ENCODE assay signal across 28 mouse cellular contexts in the genomic region with DNA sequence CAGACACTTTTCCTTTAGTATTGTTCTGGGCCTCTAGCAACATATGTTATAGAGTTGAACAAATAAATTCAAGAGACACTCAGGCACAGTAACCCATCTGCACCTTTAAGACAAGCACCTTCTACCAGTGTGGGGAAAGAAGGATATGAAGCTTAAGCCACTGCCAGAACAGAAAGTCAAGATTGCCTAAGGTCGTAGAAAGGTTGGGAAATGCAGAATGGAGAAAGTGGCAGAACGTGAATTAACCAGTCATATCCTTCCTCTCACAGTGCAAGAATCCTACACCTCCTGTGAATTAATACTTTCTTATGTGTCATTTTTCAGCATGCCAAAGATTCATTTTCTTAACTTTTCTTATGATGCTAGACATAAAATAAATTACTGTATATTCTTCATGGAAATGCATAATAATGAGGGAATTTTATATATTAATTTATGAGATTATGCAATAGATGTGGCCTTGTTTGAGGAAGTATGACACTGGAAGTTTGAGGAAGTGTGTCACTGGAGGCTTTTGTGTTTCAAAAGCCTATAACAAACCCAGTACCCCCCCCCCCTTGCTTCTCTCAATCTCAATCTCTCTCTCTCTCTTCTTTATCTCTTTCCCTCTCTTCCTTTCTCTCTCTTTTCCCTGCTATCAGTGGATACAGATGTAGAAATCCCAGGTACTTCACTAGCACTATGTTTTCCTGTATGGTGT.
A peak's percentile ranks its signal among the peaks of the same experiment; 100 is the strongest.
DNase-seq lines count a peak whose midpoint lies in the region; ATAC-seq and TF ChIP-seq lines count a peak whose summit lies in the region.
"Had no signal": no experiment of that assay in that cellular context is flagged by ENCODE, and none has a peak within 500 bp of the region (broad histone marks: within the 10 kb centered on the region; RNA-seq: fewer than 3 reads in every experiment).

No protein-coding gene starts in this region.

- peak; percentile 0 to 16 (median 2) for DNase-seq in liver, embryonic 14.5 days (ENCODE audit: low read depth in 3 of 3, low spot score in 3 of 3)
- no peak for DNase-seq in liver
- DNase-seq in c-Kit-positive CD71-negative TER-119-negative erythroid progenitor cells, embryonic 14.5 days (ENCODE audit: low read depth) = peak; percentile 24
- no peak for DNase-seq in forebrain, embryonic 11.5 days (ENCODE audit: low spot score)
- no peak for DNase-seq in kidney, adult 11 months
- DNase-seq in adrenal gland, adult 2 months = no peak
- DNase-seq: adrenal gland, adult 8-10 months; B cell, adult 2 months; cerebellum, adult 2 months; cerebellum, postnatal 25 days; gastrocnemius, postnatal 25 days; heart, postnatal 4 days; kidney, adult 8-10 months; kidney, postnatal 10 days; left cerebral cortex, postnatal 4 days; lung, postnatal 36 days; thymus, adult 2 months; thymus, postnatal 4 days had no signal

- no peak overlapping the region for H3K4me2 ChIP-seq in liver, embryonic 14.5 days (ENCODE audit: low read depth)
- no peak overlapping the region for H3K4me2 ChIP-seq in liver, embryonic 16.5 days (ENCODE audit: low read depth, low read length)
- no peak overlapping the region for H3K4me2 ChIP-seq in forebrain, embryonic 11.5 days (ENCODE audit: low read depth, low read length, severe bottlenecking)
- H3K4me2 ChIP-seq: forebrain, embryonic 15.5 days; hindbrain, embryonic 15.5 days; limb, embryonic 15.5 days; neural tube, embryonic 15.5 days had no signal

- H3K4me1 ChIP-seq in liver, embryonic 14.5 days (replicated peaks; ENCODE audit: control insufficient read depth in 2 of 2, insufficient read depth in 2 of 2, low read length in 1 of 2) = no peaks in the 10 kb centered on the region
- H3K4me1 ChIP-seq in liver, embryonic 16.5 days (ENCODE audit: control insufficient read depth, low read depth, low read length) = no peaks in the 10 kb centered on the region
- H3K4me1 ChIP-seq in forebrain, embryonic 11.5 days (replicated peaks; ENCODE audit: control insufficient read depth, insufficient read depth, low read length) = no peaks in the 10 kb centered on the region
- H3K4me1 ChIP-seq: forebrain, embryonic 15.5 days; heart, embryonic 10.5 days; hindbrain, embryonic 15.5 days; limb, embryonic 15.5 days; neural tube, embryonic 15.5 days had no signal

- H3K27me3 ChIP-seq in liver, embryonic 14.5 days (ENCODE audit: control insufficient read depth, insufficient read depth, low read length) = no peaks in the 10 kb centered on the region
- H3K27me3 ChIP-seq in liver, embryonic 16.5 days (ENCODE audit: control insufficient read depth, insufficient read depth, low read depth, low read length) = no peaks in the 10 kb centered on the region
- no peaks in the 10 kb centered on the region for H3K27me3 ChIP-seq in forebrain, embryonic 11.5 days (ENCODE audit: control insufficient read depth, insufficient read depth, low read length)
- H3K27me3 ChIP-seq: CH12.LX; forebrain, embryonic 15.5 days; hindbrain, embryonic 15.5 days; limb, embryonic 15.5 days; neural tube, embryonic 15.5 days had no signal

- no peak overlapping the region for H3K9ac ChIP-seq in liver, embryonic 14.5 days (replicated peaks)
- H3K9ac ChIP-seq in liver, embryonic 16.5 days (ENCODE audit: low read depth, low read length) = no peak overlapping the region
- no peak overlapping the region for H3K9ac ChIP-seq in forebrain, embryonic 11.5 days (ENCODE audit: low read length)
- H3K9ac ChIP-seq: forebrain, embryonic 15.5 days; hindbrain, embryonic 15.5 days; limb, embryonic 15.5 days; neural tube, embryonic 15.5 days had no signal

- TF ChIP-seq EP300 in liver, embryonic 14.5 days (IDR thresholded peaks at IDR 0.05; ENCODE audit: low read depth) = no peak

- TF ChIP-seq CTCF in liver, embryonic 14.5 days (IDR thresholded peaks at IDR 0.05; ENCODE audit: low read depth) = no peak

- no peaks in the 10 kb centered on the region for H3K9me3 ChIP-seq in liver, embryonic 14.5 days (ENCODE audit: control insufficient read depth, low read length)
- no peaks in the 10 kb centered on the region for H3K9me3 ChIP-seq in liver, embryonic 16.5 days (replicated peaks; ENCODE audit: control insufficient read depth, low read length)
- no peaks in the 10 kb centered on the region for H3K9me3 ChIP-seq in forebrain, embryonic 11.5 days (ENCODE audit: control insufficient read depth, low read length)
- H3K9me3 ChIP-seq: forebrain, embryonic 15.5 days; G1E; heart, embryonic 10.5 days; hindbrain, embryonic 15.5 days; limb, embryonic 15.5 days; neural tube, embryonic 15.5 days had no signal

- H3K36me3 ChIP-seq in liver, embryonic 14.5 days (replicated peaks; ENCODE audit: control insufficient read depth, insufficient read depth, low read depth) = no peaks in the 10 kb centered on the region
- H3K36me3 ChIP-seq in liver, embryonic 16.5 days (ENCODE audit: control insufficient read depth, insufficient read depth) = no peaks in the 10 kb centered on the region
- H3K36me3 ChIP-seq in forebrain, embryonic 11.5 days (ENCODE audit: control insufficient read depth, insufficient read depth, low read length) = no peaks in the 10 kb centered on the region
- H3K36me3 ChIP-seq: forebrain, embryonic 15.5 days; G1E; heart, embryonic 10.5 days; hindbrain, embryonic 15.5 days; limb, embryonic 15.5 days; neural tube, embryonic 15.5 days had no signal

- no peak overlapping the region for H3K27ac ChIP-seq in liver, embryonic 14.5 days
- no peak overlapping the region for H3K27ac ChIP-seq in liver, embryonic 16.5 days (ENCODE audit: low read length)
- no peak overlapping the region for H3K27ac ChIP-seq in forebrain, embryonic 11.5 days (ENCODE audit: low read depth, low read length)
- H3K27ac ChIP-seq: forebrain, embryonic 15.5 days; heart, embryonic 10.5 days; hindbrain, embryonic 15.5 days; left cerebral cortex, adult 2 months; limb, embryonic 15.5 days; neural tube, embryonic 15.5 days; stomach, postnatal 0 days had no signal

- no peak overlapping the region for H3K4me3 ChIP-seq in liver, embryonic 14.5 days (ENCODE audit: insufficient read depth in 1 of 2, low read depth in 2 of 2, low read length in 2 of 2)
- H3K4me3 ChIP-seq in liver, embryonic 16.5 days (ENCODE audit: low read depth, low read length) = no peak overlapping the region
- H3K4me3 ChIP-seq in forebrain, embryonic 11.5 days (ENCODE audit: low read depth, low read length) = no peak overlapping the region
- H3K4me3 ChIP-seq: forebrain, embryonic 15.5 days; heart, embryonic 10.5 days; hindbrain, embryonic 15.5 days; left cerebral cortex, adult 2 months; limb, embryonic 15.5 days; neural tube, embryonic 15.5 days had no signal

- ATAC-seq in liver, embryonic 14.5 days (ENCODE audit: insufficient read depth) = peak; percentile 47; the same call in 1 of the 2 replicates
- peak; percentile 74 for ATAC-seq in liver, embryonic 16.5 days (ENCODE audit: low read depth)
- no peak for ATAC-seq in forebrain, embryonic 11.5 days (replicated peaks; ENCODE audit: low FRiP score)
- ATAC-seq: forebrain, embryonic 15.5 days had no signal

- 17% methylated on average over 2 of the region's 2 CpGs for WGBS in liver, embryonic 14.5 days (ENCODE audit: insufficient replicate concordance)
- 26% methylated on average over 2 of the region's 2 CpGs for WGBS in liver, embryonic 16.5 days (ENCODE audit: insufficient replicate concordance)
- 78% methylated on average over 2 of the region's 2 CpGs for WGBS in forebrain, embryonic 11.5 days

Comparison
In these comparisons a context has a peak if more than half of its experiments do, and no peak if none do; other contexts are left out.
1. DNase-seq: peak in liver, embryonic 14.5 days (3 of 3) and c-Kit-positive CD71-negative TER-119-negative erythroid progenitor cells, embryonic 14.5 days (single experiment); none in liver (single experiment), forebrain, embryonic 11.5 days (single experiment), kidney, adult 11 months (single experiment) and adrenal gland, adult 2 months (single experiment).